Mouse (Mus musculus) layer of hippocampus, postnatal 10 days (tissue): ENCODE data around the gene Cyp4f40. TPM values are rescaled to one million over a fixed set of nuclear protein-coding genes. Genes with fewer than 3 reads are reported as not detected.
A peak's percentile ranks its signal among the peaks of the same experiment; 100 is the strongest.
"Not testable (repeated sequence)": the region's sequence is repeated elsewhere in the genome, so short reads cannot be mapped to it uniquely, and the experiment has no call there.

Experiments used
- DNase-seq, 2 experiments: peaks; one replicate each; pipeline ENCODE4 v3.0.0; 2021; ENCODE audit warnings: low spot score in 2 of 2
- long read RNA-seq: library from polyadenylated mRNA; stranded (forward); transcript quantifications from one replicate; pipeline ENCODE4 v2.0.0, GENCODE M21; 2023
- total RNA-seq, 2 experiments: library from RNA; stranded (reverse); gene quantifications; 2 replicates each; pipeline ENCODE4 v1.2.3; 2021

Gene Cyp4f40
- total RNA-seq: not detected
- long read RNA-seq: 0 reads

DNA sequence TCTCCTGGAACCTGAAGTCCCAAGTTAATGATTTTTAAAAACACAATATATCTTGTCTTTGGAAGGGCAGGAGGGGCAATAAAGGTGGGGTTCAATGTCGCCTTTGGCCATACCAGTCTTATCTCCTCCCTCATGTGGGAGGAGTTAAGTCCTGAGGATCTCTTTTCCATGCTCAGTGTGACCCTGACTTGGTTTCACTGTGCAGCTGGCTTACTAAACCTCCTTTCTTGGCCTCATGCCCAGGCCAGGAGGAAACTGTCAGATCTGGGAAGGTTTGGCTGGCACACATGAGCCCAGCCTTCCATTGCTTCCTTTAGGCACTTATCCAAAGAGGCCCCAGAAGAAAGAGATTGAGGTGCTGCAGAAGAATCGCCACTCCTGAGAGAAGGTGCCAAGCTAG, at the start of gene Cyp4f40:
Cyp4f40 (plus strand) TSS at position 189 of the 400 bp plus-strand sequence.
- peak; percentile 4 to 18 for DNase-seq

GRCm38 (mm10) chr17:32610231-32610630, 48.5 kb upstream of the Cyp4f40 start:
- DNase-seq: not testable (repeated sequence)

DNA sequence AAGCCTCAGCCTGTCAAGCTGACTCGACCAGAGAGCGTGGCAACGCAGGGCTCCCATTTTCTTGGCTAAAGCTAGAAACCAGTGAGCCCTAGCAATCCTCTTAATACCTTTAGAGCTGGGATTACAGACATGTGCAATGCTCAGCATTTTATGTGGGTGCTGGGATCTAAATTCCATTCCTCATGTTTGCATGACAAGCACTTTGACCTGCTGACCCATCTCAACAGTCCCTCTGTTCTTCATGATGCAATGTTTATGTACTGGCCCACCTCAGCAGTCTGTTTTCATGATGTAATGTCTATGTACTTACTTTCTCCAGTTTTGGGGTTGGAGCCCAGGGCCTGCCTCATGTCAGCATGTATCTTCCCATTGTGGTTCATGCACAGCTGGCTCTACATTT, 47.8 kb upstream of the Cyp4f40 start:
- no peak for DNase-seq

GRCm38 (mm10) chr17:32612417-32612816, 46.3 kb upstream of the Cyp4f40 start:
- DNase-seq: no peak

DNA sequence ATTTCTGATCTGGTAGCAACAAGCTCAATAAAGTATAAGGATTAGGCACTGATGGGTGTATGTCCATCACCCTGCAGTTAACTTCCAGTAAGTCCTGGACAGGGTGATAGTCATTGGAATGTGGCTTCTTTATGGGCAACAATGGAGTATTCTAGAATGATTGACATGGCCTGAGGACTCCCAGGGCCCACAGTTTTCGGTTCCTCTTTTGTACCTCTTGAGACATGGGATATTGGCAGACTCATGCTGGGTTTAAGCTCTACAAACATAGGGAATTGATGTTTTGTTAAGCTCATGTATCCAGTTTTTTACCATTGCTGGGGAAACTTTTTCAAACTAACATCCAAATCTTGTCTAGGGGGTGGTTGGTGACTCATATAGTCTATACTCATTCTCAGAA, 41.4 kb upstream of the Cyp4f40 start:
- DNase-seq: no peak

GRCm38 (mm10) chr17:32621018-32621417, 37.7 kb upstream of the Cyp4f40 start, which contains the start of gene Cyp4f37:
Gene Cyp4f37, plus strand, starts transcription at chr17:32621309.
- not testable (repeated sequence) for DNase-seq

DNA sequence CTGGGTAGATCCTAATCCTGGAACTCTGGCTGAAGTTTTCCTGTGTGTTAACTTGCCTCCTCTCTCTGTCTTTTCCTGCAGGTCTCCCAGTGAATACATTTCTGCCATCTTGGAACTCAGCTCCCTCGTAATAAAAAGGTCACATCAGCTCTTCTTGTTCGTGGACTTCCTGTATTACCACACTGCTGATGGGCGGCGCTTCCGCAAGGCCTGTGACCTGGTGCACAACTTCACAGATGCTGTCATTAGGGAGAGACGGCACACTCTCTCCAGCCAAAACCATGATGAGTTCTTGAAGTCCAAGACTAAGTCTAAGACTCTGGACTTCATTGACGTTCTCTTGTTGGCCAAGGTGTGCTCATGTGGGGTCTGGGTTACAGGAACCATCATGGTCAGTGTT, 29.0 kb upstream of the Cyp4f40 start:
- DNase-seq: not testable (repeated sequence)

DNA sequence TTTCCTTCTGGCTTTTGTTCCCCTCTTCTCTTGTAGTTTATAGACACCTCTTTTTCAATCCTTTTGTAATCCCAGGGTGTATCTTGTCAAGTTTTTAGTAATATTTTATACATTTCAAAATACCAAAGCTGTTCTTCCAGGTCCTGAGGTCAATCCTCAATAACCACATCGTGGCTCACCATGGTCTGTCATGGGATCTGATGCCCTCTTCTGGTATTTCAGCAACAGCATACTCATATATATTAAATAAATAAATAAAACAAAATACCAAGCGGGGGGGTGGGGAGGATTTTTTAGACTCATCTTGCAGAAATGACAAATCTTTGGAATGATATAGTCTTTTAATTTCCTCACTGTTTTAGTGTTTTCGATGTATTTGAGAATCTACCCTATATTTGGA, 26.8 kb upstream of the Cyp4f40 start:
- DNase-seq: no peak

DNA sequence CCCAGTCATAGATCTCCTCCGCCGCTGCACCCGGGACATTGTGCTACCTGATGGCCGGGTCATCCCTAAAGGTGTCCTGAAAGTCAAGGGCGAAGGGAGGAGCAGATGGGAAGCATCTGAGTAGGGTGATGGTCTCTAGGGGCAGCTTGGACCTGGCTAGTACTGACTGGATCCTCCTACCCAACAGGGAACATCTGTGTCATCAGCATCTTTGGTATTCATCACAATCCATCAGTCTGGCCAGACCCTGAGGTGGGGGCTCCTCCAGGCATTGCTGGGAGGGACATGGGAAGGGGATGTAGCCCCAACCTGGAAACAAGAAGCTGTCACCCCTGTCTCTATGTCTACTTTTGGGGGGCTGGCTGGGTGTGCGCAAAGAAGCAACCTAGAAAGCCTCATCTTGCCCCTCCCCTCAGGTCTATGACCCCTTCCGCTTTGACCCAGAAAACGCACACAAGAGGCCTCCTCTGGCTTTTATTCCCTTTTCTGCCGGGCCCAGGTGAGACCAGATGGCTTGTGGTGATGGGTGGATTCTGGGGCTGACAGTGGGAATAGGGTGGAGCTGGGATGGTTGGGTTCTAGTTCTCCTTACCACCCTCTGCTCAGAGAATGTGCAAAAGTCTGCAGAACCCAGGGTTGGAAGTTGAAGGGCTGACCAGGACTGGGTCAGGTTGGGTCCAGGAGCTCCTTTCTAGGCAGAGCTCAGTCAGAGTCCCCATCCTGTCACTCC, 24.3 kb upstream of the Cyp4f40 start:
- not testable (repeated sequence) for DNase-seq

- peak; percentile 92 for DNase-seq
Measured at GRCm38 (mm10) chr17:32634972-32635314, 23.8 kb upstream of the Cyp4f40 start.

- no peak for DNase-seq
Measured at GRCm38 (mm10) chr17:32636341-32636740, 22.4 kb upstream of the Cyp4f40 start.

DNA sequence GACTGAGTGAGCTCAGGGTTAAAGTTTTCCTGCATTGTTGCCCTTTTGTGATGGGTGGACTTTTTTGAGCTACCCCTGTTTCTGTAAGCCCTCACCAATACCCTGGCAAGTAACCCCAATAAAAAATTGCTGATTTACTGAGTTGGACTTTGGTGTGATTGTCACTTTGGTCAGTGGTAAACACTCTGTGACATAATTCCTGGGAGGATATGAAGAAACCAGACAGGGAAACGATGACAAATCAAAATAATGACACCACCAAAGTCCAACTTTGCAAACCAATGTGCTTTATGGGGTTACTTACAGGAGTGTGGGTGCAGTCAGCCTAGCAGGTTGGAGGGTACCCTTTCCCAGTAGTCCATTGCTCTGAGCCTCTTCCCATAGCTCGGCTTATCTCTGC, 21.5 kb upstream of the Cyp4f40 start:
- no peak for DNase-seq

DNA sequence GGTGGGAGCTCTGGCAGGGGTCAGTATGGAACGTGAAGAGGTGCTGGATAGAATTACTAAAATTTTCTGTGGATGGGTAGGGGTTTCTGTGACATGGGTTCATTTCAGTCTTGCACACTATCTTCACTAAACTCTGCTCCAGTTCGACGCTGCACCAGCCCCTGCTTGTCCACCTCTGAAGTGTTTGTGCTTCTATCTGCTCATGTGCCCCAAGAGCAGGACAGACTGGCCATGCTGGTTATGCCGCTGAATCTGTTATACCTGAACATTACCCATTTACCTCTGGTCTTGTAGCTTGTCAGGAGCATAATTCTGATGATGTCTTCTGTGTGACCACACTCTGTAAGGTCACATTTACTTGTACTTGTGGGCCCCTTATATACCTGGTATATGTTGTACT, 12.1 kb upstream of the Cyp4f40 start:
- no peak for DNase-seq

DNA sequence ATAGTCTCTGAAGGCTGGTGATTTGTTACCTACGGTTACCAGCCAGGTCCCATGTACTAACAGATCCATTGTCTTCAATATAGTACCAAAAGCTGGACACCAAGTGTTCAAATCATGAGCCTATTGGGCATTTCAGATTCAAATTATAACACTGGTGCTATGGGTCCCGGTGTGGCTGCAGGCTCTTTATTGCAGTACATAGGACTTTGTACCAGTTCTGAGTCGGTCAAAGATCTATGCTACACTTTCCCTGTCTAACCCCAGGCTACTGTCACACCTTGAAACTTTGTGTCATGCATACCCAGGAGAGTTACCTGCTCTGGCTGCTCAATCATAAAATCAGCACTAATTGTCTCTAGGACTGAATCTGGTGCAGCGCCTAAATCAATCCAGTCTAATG, 4.8 kb upstream of the Cyp4f40 start:
- no peak for DNase-seq

- no peak for DNase-seq
Measured at GRCm38 (mm10) chr17:32657041-32657440, 1.7 kb upstream of the Cyp4f40 start.

- DNase-seq: no peak
Measured at GRCm38 (mm10) chr17:32658246-32658645, 454 bp upstream of the Cyp4f40 start.

DNA sequence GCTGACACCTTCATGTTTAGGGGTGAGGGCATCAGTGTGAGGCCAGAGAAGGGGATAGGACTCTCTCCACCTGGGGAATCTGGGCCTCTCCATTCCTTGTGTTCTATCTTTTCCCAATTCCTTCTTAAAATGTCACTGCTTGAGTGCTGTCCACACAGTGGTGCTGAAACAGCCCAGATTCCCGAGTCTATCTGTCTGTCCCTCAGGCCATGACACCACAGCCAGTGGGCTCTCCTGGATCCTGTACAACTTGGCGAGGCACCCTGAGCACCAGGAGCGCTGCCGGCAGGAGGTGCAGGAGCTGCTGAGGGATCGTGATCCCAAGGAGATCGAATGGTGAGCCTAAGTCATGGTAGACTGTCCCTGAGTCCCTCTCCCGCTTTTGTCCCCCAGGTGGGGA, 15.3 kb downstream of the Cyp4f40 start:
- no peak for DNase-seq

DNA sequence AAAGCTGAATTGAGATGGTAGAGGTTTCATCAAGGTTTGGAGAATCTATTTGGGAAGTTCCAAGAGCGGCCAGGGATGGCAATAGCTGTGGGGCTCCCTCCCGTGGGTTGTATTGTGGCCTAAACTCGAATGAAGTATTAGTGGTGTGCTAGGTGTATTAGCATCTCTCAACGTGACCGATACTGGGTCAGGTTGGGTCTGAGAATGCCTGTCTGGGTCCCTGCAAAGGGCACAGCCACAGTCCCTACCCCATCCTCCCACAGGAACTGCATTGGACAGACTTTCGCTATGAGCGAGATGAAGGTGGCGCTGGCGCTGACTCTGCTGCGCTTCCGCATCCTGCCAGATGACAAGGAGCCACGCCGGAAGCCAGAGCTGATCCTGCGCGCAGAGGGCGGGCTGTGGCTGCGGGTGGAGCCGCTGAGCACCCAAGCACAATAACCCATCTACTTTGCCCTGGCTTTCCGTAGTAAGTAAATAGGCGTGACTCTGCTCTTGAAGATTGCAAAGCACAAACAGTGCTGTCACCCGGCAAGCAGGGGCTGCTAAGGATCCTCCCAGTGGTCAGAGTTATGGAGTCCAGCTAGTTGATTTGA, 17.4 kb downstream of the Cyp4f40 start:
- no peak for DNase-seq

- DNase-seq: peak; percentile 59 to 61
Measured at GRCm38 (mm10) chr17:32680404-32680803, 21.7 kb downstream of the Cyp4f40 start.

DNA sequence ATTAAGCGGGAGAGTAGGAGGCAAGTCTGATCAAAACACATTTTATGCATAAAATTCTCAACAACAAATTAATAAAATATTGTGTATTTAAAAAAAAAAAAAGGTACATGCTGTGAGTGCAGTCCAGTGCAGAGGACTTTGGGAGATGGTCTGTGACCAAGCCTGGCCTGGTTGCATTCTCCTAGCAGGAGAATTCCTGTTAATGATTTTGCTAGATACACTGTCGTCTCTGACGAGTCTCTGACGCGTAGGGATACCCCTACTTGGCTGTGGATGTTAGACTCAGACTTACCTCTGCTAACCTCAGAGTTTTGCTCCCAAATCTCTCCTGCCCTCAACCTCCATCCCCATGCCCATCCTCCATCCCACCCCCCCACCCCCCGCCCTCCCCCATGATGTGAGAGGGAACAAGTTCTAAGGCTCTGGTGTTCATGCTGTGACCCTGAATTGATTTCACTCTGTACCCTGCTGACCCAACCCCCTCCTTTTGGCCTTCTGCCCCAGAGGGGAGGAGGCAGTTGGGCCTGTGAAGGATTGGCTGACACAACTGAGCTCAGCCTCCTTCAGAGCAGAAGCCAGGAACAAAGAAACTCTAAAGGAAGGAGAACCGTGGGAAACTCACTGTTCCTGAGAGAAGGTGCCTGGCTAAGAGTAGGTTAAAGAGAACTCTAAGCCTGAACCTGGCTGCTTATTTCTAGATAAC, 26.5 kb downstream of the Cyp4f40 start, which contains the start of gene Cyp4f15:
Cyp4f15 (plus strand) TSS at position 580 of the 703 bp plus-strand sequence.
- DNase-seq: peak; percentile 62 to 69

- DNase-seq: no peak
Measured at GRCm38 (mm10) chr17:32686722-32687121, 28.0 kb downstream of the Cyp4f40 start.

GRCm38 (mm10) chr17:32690959-32691358, 32.3 kb downstream of the Cyp4f40 start:
- DNase-seq: no peak
